Mouse (Mus musculus): ENCODE measurements at regions not wholly inside any gene's neighbourhood (a gene's known extent, or its start where the extent isn't known, plus 50 kb on each side); places are given as distances from the start of the nearest gene placed in this dataset.

- H3K27me3 ChIP-seq (ENCODE audit: control insufficient read depth, insufficient read depth, low read length): no peaks in the 10 kb centered on the region
- H3K9ac ChIP-seq (replicated peaks): no peak overlapping the region
- no peaks in the 10 kb centered on the region for H3K36me3 ChIP-seq (replicated peaks; ENCODE audit: control insufficient read depth, insufficient read depth, low read depth)
- no peaks in the 10 kb centered on the region for H3K4me1 ChIP-seq (replicated peaks; ENCODE audit: control insufficient read depth in 2 of 2, insufficient read depth in 2 of 2, low read length in 1 of 2)
- H3K9me3 ChIP-seq (ENCODE audit: control insufficient read depth, low read length): no peaks in the 10 kb centered on the region
- no peak for TF ChIP-seq EP300 (IDR thresholded peaks at IDR 0.05; ENCODE audit: low read depth)
- TF ChIP-seq CTCF (IDR thresholded peaks at IDR 0.05; ENCODE audit: low read depth): no peak
- no peak overlapping the region for H3K4me3 ChIP-seq (ENCODE audit: insufficient read depth in 1 of 2, low read depth in 2 of 2, low read length in 2 of 2)
- ATAC-seq (ENCODE audit: insufficient read depth) (no peak), DNase-seq (ENCODE audit: low read depth in 3 of 3, low spot score in 3 of 3) (no peak)
- 64% methylated on average over 3 of the region's 3 CpGs for WGBS (ENCODE audit: insufficient replicate concordance)
- no peak overlapping the region for H3K27ac ChIP-seq
- no peak overlapping the region for H3K4me2 ChIP-seq (ENCODE audit: low read depth)
Measured at GRCm38 (mm10) chr13:6189133-6189532, 327.9 kb downstream of the Klf6 start.

- 41% methylated on average over 7 of the region's 7 CpGs for WGBS (ENCODE audit: insufficient replicate concordance)
- Histone ChIP-seq H3K4me2 (ENCODE audit: low read depth) (no peak overlapping the region), H3K9me3 (ENCODE audit: control insufficient read depth, low read length) (no peaks in the 10 kb centered on the region), H3K9ac (replicated peaks) (no peak overlapping the region), H3K27ac (no peak overlapping the region), H3K27me3 (ENCODE audit: control insufficient read depth, insufficient read depth, low read length) (no peaks in the 10 kb centered on the region), H3K36me3 (replicated peaks; ENCODE audit: control insufficient read depth, insufficient read depth, low read depth) (no peaks in the 10 kb centered on the region), H3K4me3 (ENCODE audit: insufficient read depth in 1 of 2, low read depth in 2 of 2, low read length in 2 of 2) (no peak overlapping the region), H3K4me1 (replicated peaks; ENCODE audit: control insufficient read depth in 2 of 2, insufficient read depth in 2 of 2, low read length in 1 of 2) (no peaks in the 10 kb centered on the region; a peak in 1 of 4 replicates)
- DNase-seq (ENCODE audit: low read depth in 3 of 3, low spot score in 3 of 3) (no peak), ATAC-seq (ENCODE audit: insufficient read depth) (no peak)
- TF ChIP-seq CTCF (IDR thresholded peaks at IDR 0.05; ENCODE audit: low read depth): no peak
- TF ChIP-seq EP300 (IDR thresholded peaks at IDR 0.05; ENCODE audit: low read depth): no peak
Measured at GRCm38 (mm10) chr13:6189566-6189965, 328.3 kb downstream of the Klf6 start.

GRCm38 (mm10) chr13:6191186-6191914, 330.1 kb downstream of the Klf6 start:
- H3K27me3 ChIP-seq (ENCODE audit: control insufficient read depth, insufficient read depth, low read length): no peaks in the 10 kb centered on the region
- ATAC-seq (ENCODE audit: insufficient read depth) (no peak), DNase-seq (ENCODE audit: low read depth in 3 of 3, low spot score in 3 of 3) (no peak)
- no peak overlapping the region for H3K4me2 ChIP-seq (ENCODE audit: low read depth)
- no peaks in the 10 kb centered on the region for H3K9me3 ChIP-seq (ENCODE audit: control insufficient read depth, low read length)
- no peak overlapping the region for H3K27ac ChIP-seq
- no peak overlapping the region for H3K4me3 ChIP-seq (ENCODE audit: insufficient read depth in 1 of 2, low read depth in 2 of 2, low read length in 2 of 2)
- TF ChIP-seq CTCF (IDR thresholded peaks at IDR 0.05; ENCODE audit: low read depth): no peak
- no peak for TF ChIP-seq EP300 (IDR thresholded peaks at IDR 0.05; ENCODE audit: low read depth)
- 63% methylated on average over 7 of the region's 7 CpGs for WGBS (ENCODE audit: insufficient replicate concordance)
- no peaks in the 10 kb centered on the region for H3K36me3 ChIP-seq (replicated peaks; ENCODE audit: control insufficient read depth, insufficient read depth, low read depth)
- H3K4me1 ChIP-seq (replicated peaks; ENCODE audit: control insufficient read depth in 2 of 2, insufficient read depth in 2 of 2, low read length in 1 of 2): no peaks in the 10 kb centered on the region; a peak in 1 of 4 replicates
- H3K9ac ChIP-seq (replicated peaks): no peak overlapping the region

- Histone ChIP-seq H3K27ac (no peak overlapping the region), H3K4me3 (ENCODE audit: insufficient read depth in 1 of 2, low read depth in 2 of 2, low read length in 2 of 2) (no peak overlapping the region), H3K9ac (replicated peaks) (no peak overlapping the region), H3K4me2 (ENCODE audit: low read depth) (no peak overlapping the region), H3K36me3 (replicated peaks; ENCODE audit: control insufficient read depth, insufficient read depth, low read depth) (no peaks in the 10 kb centered on the region), H3K27me3 (ENCODE audit: control insufficient read depth, insufficient read depth, low read length) (no peaks in the 10 kb centered on the region), H3K9me3 (ENCODE audit: control insufficient read depth, low read length) (no peaks in the 10 kb centered on the region), H3K4me1 (replicated peaks; ENCODE audit: control insufficient read depth in 2 of 2, insufficient read depth in 2 of 2, low read length in 1 of 2) (no peaks in the 10 kb centered on the region; a peak in 1 of 4 replicates)
- ATAC-seq (ENCODE audit: insufficient read depth): no peak
- no peak for DNase-seq (ENCODE audit: low read depth in 3 of 3, low spot score in 3 of 3)
- no peak for TF ChIP-seq CTCF (IDR thresholded peaks at IDR 0.05; ENCODE audit: low read depth)
- no peak for TF ChIP-seq EP300 (IDR thresholded peaks at IDR 0.05; ENCODE audit: low read depth)
- 50% methylated on average over 5 of the region's 5 CpGs for WGBS (ENCODE audit: insufficient replicate concordance)
Measured at GRCm38 (mm10) chr13:6191915-6192295, 330.6 kb downstream of the Klf6 start.

- no peak for TF ChIP-seq EP300 (IDR thresholded peaks at IDR 0.05; ENCODE audit: low read depth)
- no peak for TF ChIP-seq CTCF (IDR thresholded peaks at IDR 0.05; ENCODE audit: low read depth)
- no peak overlapping the region for H3K9ac ChIP-seq (replicated peaks)
- WGBS (ENCODE audit: insufficient replicate concordance): 64% methylated on average over 5 of the region's 5 CpGs
- no peaks in the 10 kb centered on the region; a peak in 1 of 4 replicates for H3K4me1 ChIP-seq (replicated peaks; ENCODE audit: control insufficient read depth in 2 of 2, insufficient read depth in 2 of 2, low read length in 1 of 2)
- no peak overlapping the region for H3K4me2 ChIP-seq (ENCODE audit: low read depth)
- no peak overlapping the region for H3K4me3 ChIP-seq (ENCODE audit: insufficient read depth in 1 of 2, low read depth in 2 of 2, low read length in 2 of 2)
- H3K27me3 ChIP-seq (ENCODE audit: control insufficient read depth, insufficient read depth, low read length): no peaks in the 10 kb centered on the region
- H3K9me3 ChIP-seq (ENCODE audit: control insufficient read depth, low read length): no peaks in the 10 kb centered on the region
- H3K27ac ChIP-seq: no peak overlapping the region
- DNase-seq (ENCODE audit: low read depth in 3 of 3, low spot score in 3 of 3): no peak
- H3K36me3 ChIP-seq (replicated peaks; ENCODE audit: control insufficient read depth, insufficient read depth, low read depth): no peaks in the 10 kb centered on the region
- ATAC-seq (ENCODE audit: insufficient read depth): no peak
Measured at GRCm38 (mm10) chr13:6196690-6197089, 335.4 kb downstream of the Klf6 start.

Data from liver, embryonic 14.5 days (tissue).